In the genomic region with DNA sequence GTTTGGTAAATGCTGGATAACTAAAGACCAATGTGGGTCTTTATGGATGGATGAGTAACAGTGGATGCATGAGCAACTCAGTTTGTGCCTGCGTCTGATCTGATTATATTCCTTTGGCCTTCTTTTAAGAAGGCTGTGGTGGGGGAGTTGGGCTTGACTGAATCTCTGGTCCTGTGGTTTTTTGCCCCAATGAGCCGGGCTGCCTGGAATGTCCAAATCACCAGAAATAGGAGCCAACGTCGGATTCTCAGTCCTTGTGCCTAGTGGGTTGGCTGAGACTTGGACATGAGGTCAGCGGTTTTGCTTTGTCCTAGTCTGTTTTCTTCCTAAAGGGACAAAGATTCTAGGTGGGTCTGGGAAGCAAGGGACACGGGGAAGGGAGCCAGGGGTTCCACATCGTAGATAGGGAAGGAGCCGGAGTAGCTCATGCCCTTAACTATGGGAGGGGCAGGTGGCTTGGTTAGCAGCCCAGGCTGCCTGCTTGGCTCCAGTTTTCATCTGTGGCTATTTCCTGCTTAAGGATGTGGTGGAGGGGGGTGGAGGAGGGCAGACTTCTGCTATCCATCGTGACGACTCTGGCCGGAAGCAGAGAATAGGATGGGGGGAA, we compare ENCODE assay signal across 8 mouse cellular contexts. TPM values are rescaled to one million over a fixed set of nuclear protein-coding genes. Genes with fewer than 3 reads are reported as not detected.
DNase-seq lines count a peak whose midpoint lies in the region; ATAC-seq lines count a peak whose summit lies in the region.

No protein-coding gene starts in this region.

- H3K4me2 ChIP-seq in heart, embryonic 13.5 days, result peak overlapping the region; percentile 22
- H3K4me2 ChIP-seq in stomach, embryonic 15.5 days, result no peak overlapping the region; the same call in 1 of the 2 replicates
- no peak overlapping the region for H3K4me2 ChIP-seq in forebrain, embryonic 13.5 days

- H3K36me3 ChIP-seq in heart, embryonic 13.5 days, result peaks cover 23% of the 10 kb centered on the region
- H3K36me3 ChIP-seq in stomach, embryonic 15.5 days, result peaks cover 9% of the 10 kb centered on the region
- peaks cover 10% of the 10 kb centered on the region for H3K36me3 ChIP-seq in forebrain, embryonic 13.5 days (ENCODE audit: poor library complexity, severe bottlenecking)

- no peaks in the 10 kb centered on the region for H3K9me3 ChIP-seq in heart, embryonic 13.5 days
- no peaks in the 10 kb centered on the region for H3K9me3 ChIP-seq in stomach, embryonic 15.5 days
- no peaks in the 10 kb centered on the region for H3K9me3 ChIP-seq in forebrain, embryonic 13.5 days (replicated peaks)

- H3K27ac ChIP-seq in heart, embryonic 13.5 days (replicated peaks), result peak overlapping the region; percentile 87
- H3K27ac ChIP-seq in stomach, embryonic 15.5 days, result peak overlapping the region; percentile 96
- no peak overlapping the region for H3K27ac ChIP-seq in forebrain, embryonic 13.5 days

- DNase-seq in kidney, adult 18-20 months, result peak; percentile 39
- no peak for DNase-seq in kidney, adult 8-10 months
- DNase-seq in kidney, postnatal 4 days, result peak; percentile 34 to 61
- no peak for DNase-seq in spleen, postnatal 36 days (ENCODE audit: low spot score in 2 of 2)
- DNase-seq in spleen, adult 12 weeks (ENCODE audit: low spot score), result no peak

- peaks cover 5% of the 10 kb centered on the region; the same call in 1 of the 2 replicates for H3K27me3 ChIP-seq in heart, embryonic 13.5 days (replicated peaks)
- no peaks in the 10 kb centered on the region for H3K27me3 ChIP-seq in stomach, embryonic 15.5 days (replicated peaks)
- peaks cover 15% of the 10 kb centered on the region for H3K27me3 ChIP-seq in forebrain, embryonic 13.5 days

- ATAC-seq in heart, embryonic 13.5 days (ENCODE audit: extremely low read depth, insufficient number of reproducible peaks, low FRiP score, low TSS enrichment), result no peak
- ATAC-seq in stomach, embryonic 15.5 days (ENCODE audit: insufficient read depth, low FRiP score, low read depth), result no peak
- ATAC-seq in forebrain, embryonic 13.5 days, result no peak

- no peak overlapping the region for H3K4me3 ChIP-seq in heart, embryonic 13.5 days
- no peak overlapping the region for H3K4me3 ChIP-seq in stomach, embryonic 15.5 days (replicated peaks)
- H3K4me3 ChIP-seq in forebrain, embryonic 13.5 days, result no peak overlapping the region

- H3K9ac ChIP-seq in heart, embryonic 13.5 days, result peak overlapping the region; percentile 48
- no peak overlapping the region for H3K9ac ChIP-seq in stomach, embryonic 15.5 days
- no peak overlapping the region for H3K9ac ChIP-seq in forebrain, embryonic 13.5 days

- WGBS in heart, embryonic 13.5 days, result 50% methylated on average over 11 of the region's 11 CpGs
- WGBS in stomach, embryonic 15.5 days, result 59% methylated on average over 11 of the region's 11 CpGs
- 86% methylated on average over 11 of the region's 11 CpGs for WGBS in forebrain, embryonic 13.5 days

- peaks cover 63% of the 10 kb centered on the region for H3K4me1 ChIP-seq in heart, embryonic 13.5 days
- H3K4me1 ChIP-seq in stomach, embryonic 15.5 days, result peaks cover 57% of the 10 kb centered on the region
- peaks cover 40% of the 10 kb centered on the region for H3K4me1 ChIP-seq in forebrain, embryonic 13.5 days

RNA-seq across cellular contexts. Expression of a gene that starts 2.0 kb away (rescaled TPM):
- polyA plus RNA-seq in heart, embryonic 13.5 days (2015; fragmentation: Nextera tagmentation; extraction: Ambion mirVana), result 56.7 and 59.3 TPM in 2 replicates
- polyA plus RNA-seq in stomach, embryonic 15.5 days (2015; fragmentation: Nextera tagmentation; extraction: Ambion mirVana), result 110 and 121 TPM in 2 replicates
- polyA plus RNA-seq in forebrain, embryonic 13.5 days (2015; fragmentation: Nextera tagmentation; extraction: Ambion mirVana), result 15.6 and 17.1 TPM in 2 replicates

RNA-seq across cellular contexts. Expression of a gene that starts 6.4 kb away (rescaled TPM):
- polyA plus RNA-seq in heart, embryonic 13.5 days (2015; fragmentation: Nextera tagmentation; extraction: Ambion mirVana), result 126 and 144 TPM in 2 replicates
- polyA plus RNA-seq in stomach, embryonic 15.5 days (2015; fragmentation: Nextera tagmentation; extraction: Ambion mirVana), result 138 and 157 TPM in 2 replicates
- polyA plus RNA-seq in forebrain, embryonic 13.5 days (2015; fragmentation: Nextera tagmentation; extraction: Ambion mirVana), result 147 and 151 TPM in 2 replicates

RNA-seq across cellular contexts. Expression of a gene that starts 9.7 kb away (rescaled TPM):
- polyA plus RNA-seq in heart, embryonic 13.5 days (2015; fragmentation: Nextera tagmentation; extraction: Ambion mirVana), result 2.8 and 2.9 TPM in 2 replicates
- 13.7 and 16.0 TPM in 2 replicates for polyA plus RNA-seq in stomach, embryonic 15.5 days (2015; fragmentation: Nextera tagmentation; extraction: Ambion mirVana)
- polyA plus RNA-seq in forebrain, embryonic 13.5 days (2015; fragmentation: Nextera tagmentation; extraction: Ambion mirVana), result 7.2 and 7.6 TPM in 2 replicates

RNA-seq across cellular contexts. Expression of a gene that starts 25.2 kb away (rescaled TPM):
- polyA plus RNA-seq in heart, embryonic 13.5 days (2015; fragmentation: Nextera tagmentation; extraction: Ambion mirVana), result 97.1 and 113 TPM in 2 replicates
- 166 and 167 TPM in 2 replicates for polyA plus RNA-seq in stomach, embryonic 15.5 days (2015; fragmentation: Nextera tagmentation; extraction: Ambion mirVana)
- polyA plus RNA-seq in forebrain, embryonic 13.5 days (2015; fragmentation: Nextera tagmentation; extraction: Ambion mirVana), result 166 and 179 TPM in 2 replicates

RNA-seq across cellular contexts. Expression of a gene that starts 25.7 kb away (rescaled TPM):
- polyA plus RNA-seq in heart, embryonic 13.5 days (2015; fragmentation: Nextera tagmentation; extraction: Ambion mirVana), result 0.09 and 0.11 TPM in 2 replicates
- polyA plus RNA-seq in stomach, embryonic 15.5 days (2015; fragmentation: Nextera tagmentation; extraction: Ambion mirVana), result 0.30 and 0.50 TPM in 2 replicates
- 0.58 and 0.72 TPM in 2 replicates for polyA plus RNA-seq in forebrain, embryonic 13.5 days (2015; fragmentation: Nextera tagmentation; extraction: Ambion mirVana)

Comparison
In these comparisons a context has a peak if more than half of its experiments do, and no peak if none do; other contexts are left out.
1. DNase-seq: peak in kidney, adult 18-20 months (single experiment) and kidney, postnatal 4 days (2 of 2); none in kidney, adult 8-10 months (0 of 2), spleen, postnatal 36 days (0 of 2) and spleen, adult 12 weeks (single experiment).